Mouse (Mus musculus) spleen, postnatal 14 days (tissue): ENCODE results near the gene Dyrk4.

Source experiments
- DNase-seq, 2 experiments: peaks; one replicate each; pipeline ENCODE4 v3.0.0; 2021 to 2022; ENCODE audit warnings: low spot score in 2 of 2

Gene Dyrk4

DNA sequence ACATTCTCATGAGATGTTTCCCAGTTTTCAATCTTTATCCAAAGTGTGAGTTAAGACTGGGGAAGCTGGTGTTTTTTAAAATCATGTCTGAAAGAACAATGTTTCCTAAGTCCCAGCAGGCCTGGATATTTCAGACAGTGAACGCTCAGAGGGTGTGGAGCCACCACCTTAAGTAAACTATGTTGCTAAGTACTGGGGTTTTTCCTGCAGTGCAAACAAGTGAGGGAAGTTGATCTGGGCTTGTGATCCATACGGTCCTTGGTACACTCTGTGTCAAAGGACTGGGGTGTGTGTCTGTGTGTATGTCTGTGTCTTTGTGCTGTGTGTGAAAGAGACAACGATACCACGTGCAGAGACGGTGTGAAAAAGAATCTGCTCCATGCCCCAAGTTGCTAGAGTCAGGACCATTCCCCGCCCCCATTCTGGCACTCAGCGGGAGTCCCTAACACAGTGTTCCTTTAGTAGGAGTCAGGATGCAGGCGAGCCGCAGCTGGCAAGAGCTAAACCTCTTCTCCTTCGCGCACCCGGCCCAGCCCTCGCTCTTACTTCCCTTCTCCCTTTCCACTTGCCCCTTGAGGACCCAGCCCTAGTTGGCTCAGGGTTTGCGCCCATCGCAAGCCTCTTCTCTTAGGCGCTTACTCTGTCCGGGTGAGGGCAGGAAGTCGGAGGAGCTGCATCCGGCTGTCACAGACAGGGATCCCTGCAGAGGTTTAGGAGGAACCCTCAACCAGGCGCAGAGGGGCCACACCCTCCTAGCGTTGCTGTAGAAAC lies at the start of gene Dyrk4:
Gene Dyrk4, minus strand, starts transcription at position 729 of the 771 bp plus-strand sequence.
- DNase-seq: no peak

DNA sequence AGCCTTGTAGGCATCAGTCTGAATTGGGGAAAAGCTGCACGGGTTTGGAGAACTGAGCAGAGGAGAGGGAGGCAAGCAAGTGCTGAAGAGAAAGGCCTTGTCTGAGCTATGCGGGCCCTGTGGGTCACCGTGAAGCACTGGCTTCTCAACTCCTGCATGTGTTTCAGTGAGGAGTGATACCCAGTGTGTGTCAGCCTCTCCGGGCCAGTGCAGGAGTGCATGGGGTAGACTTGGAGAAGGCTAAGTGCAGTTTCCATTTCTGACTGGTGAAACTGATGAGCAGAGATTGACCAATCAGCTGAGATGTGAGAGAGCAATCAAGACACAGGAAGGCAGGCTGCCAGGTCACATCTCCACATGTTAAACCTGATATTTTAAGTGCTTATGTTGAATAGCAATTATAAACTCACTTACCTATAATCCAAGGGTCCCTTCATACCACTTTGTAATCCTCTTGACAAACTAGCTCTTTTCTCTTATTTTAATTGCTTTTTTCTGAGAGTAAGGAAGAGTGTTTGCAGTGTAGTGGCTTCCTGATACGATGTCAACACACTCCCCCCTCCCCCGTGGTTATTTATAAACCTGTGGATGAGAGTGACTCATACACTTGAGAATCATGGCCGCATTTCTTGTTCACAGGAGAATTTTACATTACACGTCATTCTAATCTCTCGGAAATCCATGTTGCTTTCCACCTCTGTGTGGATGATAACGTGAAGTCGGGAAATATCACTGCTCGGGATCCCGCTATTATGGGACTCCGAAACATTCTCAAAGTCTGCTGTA lies 44.8 kb upstream of the Dyrk4 start:
- DNase-seq: no peak

- DNase-seq: no peak
Observed at GRCm38 (mm10) chr6:126963426-126963825, 41.8 kb upstream of the Dyrk4 start.

GRCm38 (mm10) chr6:126962709-126963108 lies 41.1 kb upstream of the Dyrk4 start:
- DNase-seq: no peak

GRCm38 (mm10) chr6:126961371-126962018 lies 39.9 kb upstream of the Dyrk4 start:
- no peak for DNase-seq

- peak; percentile 29 to 67 for DNase-seq
Observed at GRCm38 (mm10) chr6:126955734-126956133, 34.1 kb upstream of the Dyrk4 start.

- no peak for DNase-seq
Observed at GRCm38 (mm10) chr6:126948336-126948735, 26.7 kb upstream of the Dyrk4 start.

GRCm38 (mm10) chr6:126940451-126940850 lies 18.8 kb upstream of the Dyrk4 start:
- DNase-seq: no peak

DNA sequence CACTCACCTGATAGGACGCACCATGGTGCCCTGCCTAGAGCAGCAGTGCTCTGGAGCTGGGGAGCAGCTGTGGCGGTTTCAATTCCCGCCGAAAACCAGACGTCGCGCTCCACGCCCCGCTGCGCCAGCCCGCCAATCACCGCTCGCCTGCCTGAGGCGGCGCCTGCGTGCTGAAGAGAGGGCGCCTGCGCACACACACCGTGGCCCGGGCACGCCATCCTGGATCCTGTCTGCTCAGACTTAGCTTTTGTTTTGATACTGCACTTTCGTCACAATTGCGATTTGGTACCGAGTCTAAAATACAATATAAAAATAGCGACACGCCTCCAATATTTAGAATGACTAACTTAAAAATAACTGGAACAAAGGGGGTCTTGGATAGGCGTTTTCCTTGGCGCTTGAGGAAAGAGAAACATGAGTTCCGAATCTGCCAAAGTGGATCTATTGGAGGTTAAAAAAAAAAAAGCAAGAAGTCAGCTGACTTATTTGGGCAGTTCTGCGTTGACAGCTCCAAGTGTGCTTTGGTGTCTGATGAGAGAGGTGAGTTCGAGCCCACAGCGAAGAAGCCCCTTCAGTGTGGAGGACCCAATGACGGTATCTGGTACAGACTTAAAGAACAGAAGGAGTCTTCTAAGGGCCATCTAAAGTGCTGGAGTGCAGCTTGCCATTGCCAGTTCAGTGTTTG lies 18.0 kb upstream of the Dyrk4 start, which contains the start of the genes Rad51ap1 and D6Wsu163e:
Gene Rad51ap1, minus strand, starts transcription at position 101 of the 685 bp plus-strand sequence.
Gene D6Wsu163e, plus strand, starts transcription at position 476 of the 685 bp plus-strand sequence.
- peak; percentile 89 to 91 for DNase-seq

DNA sequence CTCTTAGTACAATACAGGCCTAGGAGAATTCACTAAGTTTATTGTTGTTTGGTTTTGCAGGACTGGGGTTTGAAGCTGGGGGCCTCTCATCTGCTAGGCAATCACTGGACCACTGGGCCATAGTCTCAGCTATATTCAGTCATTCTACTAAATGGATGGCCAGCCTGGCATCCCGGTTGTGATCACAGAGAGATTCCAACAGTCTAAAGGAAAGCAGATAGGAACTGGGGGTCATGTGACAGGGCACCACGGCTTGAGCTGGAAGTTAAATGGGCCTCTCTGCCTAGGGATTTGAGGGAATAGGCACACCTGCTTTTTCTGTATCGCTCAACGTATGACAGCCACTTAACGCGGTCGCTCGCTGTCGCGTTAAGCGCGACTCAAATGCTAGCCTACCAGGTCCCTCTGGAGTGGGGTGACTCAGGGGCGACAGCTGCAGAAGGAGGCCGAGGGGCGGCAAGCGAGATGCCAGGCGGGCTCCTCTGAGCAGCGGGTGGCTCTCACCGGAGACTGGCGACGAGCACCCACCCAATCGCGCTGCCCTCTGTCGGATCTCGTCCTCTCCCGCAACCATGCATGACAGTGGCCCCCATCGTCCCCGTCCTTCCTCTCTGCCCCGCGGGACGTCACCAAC lies 17.3 kb upstream of the Dyrk4 start:
- no peak for DNase-seq

DNA sequence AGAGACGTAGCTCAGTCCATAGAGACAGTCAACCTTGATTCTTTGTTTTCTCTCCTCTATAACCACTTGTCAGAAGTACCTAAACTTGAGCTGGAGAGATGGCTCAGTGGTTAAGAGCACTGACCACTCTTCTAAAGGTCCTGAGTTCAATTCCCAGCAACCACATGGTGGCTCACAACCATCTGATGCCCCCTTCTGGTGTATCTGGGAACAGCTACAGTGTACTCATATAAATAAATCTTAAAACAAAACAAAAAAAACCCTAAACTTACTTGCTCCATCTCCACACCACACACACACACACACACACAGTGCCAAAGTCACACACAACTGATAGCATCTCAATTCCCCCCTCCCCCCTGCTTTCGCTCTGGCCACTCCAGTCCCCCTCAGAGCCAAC lies 16.4 kb upstream of the Dyrk4 start:
- DNase-seq: no peak

DNA sequence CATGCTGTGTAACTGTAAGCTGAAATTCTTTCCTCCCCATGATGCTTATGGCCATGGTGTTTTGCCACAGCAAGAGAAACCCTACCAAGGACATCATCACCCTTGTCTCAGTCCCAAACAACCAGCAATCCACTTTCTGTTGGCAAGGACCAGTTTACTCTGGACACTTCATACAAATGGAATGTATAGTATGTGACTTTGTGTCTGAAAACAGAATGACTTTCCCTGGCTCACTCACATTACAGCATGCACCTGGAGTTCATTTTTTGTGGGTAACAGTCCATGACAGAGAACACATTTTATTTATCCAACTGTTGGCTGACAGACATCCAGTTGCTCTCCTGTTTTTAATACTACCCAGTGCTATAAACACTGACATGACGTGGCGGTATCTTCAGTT lies 11.3 kb upstream of the Dyrk4 start:
- no peak for DNase-seq

DNA sequence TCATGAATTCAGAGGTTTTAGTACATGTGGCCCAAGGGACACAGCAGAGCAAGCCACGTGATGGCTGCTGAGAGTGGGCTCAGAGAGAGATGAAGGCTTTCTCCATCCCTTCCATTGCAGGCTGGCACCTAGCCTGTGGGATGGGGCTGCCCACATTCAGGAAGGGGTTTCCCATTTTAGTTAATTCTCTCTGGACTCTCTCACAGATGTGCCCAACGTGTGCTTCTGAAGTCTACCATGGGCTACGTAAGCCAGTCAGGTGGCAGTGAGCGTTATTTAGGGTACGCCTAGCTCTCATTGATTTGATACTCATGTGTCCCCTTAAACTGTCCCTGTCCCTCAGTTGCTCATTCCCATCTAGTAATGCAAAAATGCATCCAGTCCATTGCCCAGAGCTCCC lies 6.7 kb downstream of the Dyrk4 start:
- DNase-seq: no peak

GRCm38 (mm10) chr6:126910727-126911126 lies 10.9 kb downstream of the Dyrk4 start:
- DNase-seq: no peak

DNA sequence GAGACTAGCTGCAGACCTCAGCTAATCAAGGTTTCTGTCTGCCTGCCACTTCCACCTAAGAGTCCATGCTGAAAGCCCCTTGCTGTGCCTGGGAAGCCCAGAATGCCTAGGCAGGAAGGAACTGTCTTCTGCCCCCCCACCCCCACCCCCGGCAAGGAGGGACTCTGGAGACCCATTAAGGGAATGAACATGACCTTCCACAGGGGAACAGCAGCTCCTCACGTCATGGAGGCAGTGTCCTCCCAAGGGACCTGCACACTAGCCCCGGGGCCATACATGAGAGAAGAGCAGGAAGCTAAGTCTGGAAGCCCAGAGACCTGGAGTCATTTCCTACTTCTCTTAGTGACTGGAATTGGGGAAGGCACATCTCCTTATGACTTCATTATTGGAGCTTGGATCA lies 13.8 kb downstream of the Dyrk4 start:
- DNase-seq: no peak

GRCm38 (mm10) chr6:126907378-126907777 lies 14.3 kb downstream of the Dyrk4 start:
- no peak for DNase-seq

DNA sequence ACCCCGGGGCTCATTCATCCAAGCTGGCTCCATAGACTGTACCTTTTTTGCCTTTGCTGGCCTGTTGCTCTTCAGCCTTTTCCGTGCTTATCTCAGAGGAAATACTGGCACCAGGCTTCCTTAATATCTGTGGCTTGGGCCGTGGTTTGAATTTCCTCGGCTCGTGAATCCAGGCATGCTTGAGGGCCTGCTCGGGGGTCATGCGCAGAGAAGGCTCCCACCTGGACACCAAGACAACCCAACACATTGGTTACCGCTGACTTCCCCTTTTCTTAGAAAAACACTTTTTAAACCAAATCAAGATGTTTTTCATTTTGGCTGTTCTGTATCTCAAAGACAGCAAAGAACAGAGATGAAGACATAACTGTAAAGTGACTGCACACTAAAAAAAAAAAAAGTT lies 44.5 kb downstream of the Dyrk4 start:
- no peak for DNase-seq

DNA sequence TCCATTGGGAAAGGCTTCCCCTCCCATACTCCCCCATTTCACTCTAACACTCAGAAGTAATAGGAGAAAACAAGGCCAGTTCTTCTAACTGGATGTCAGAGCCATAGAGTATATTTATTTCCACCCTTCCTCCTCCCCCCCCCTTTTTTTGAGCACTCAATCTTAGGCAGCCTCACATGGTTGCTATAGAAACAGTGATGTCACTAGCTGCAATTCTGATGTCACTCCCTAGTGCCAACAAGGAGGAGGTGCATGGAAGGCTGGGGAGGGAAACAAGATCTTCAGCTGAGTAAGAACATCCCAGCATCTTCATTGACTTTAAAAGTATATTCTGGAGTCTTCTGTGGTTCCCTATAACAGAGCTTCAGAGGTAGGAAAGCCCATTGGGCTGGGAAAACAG lies 68.8 kb downstream of the Dyrk4 start, which contains the start of gene Akap3:
Gene Akap3, plus strand, starts transcription at position 218 of the 400 bp plus-strand sequence.
- no peak for DNase-seq

GRCm38 (mm10) chr6:126848712-126849704 lies 72.6 kb downstream of the Dyrk4 start, which contains the start of gene Ndufa9:
TSS of gene Ndufa9 (minus strand) at chr6:126849136.
- peak; percentile 82 to 83 for DNase-seq

- no peak for DNase-seq
Observed at GRCm38 (mm10) chr6:126836628-126837027, 85.0 kb downstream of the Dyrk4 start.
